In genomic region chr8:6340158-6340855, GRCm38 (mm10) we compare ENCODE assay signal across 19 mouse cellular contexts.
A peak's percentile ranks its signal among the peaks of the same experiment; 100 is the strongest.
DNase-seq lines count a peak whose midpoint lies in the region; ATAC-seq and TF ChIP-seq lines count a peak whose summit lies in the region.
"Had no signal": no experiment of that assay in that cellular context is flagged by ENCODE, and none has a peak within 500 bp of the region (broad histone marks: within the 10 kb centered on the region; RNA-seq: fewer than 3 reads in every experiment).

No protein-coding gene starts in this region.

- no peak overlapping the region for H3K4me3 ChIP-seq in hindbrain, embryonic 14.5 days (replicated peaks; ENCODE audit: low read length)
- H3K4me3 ChIP-seq in hindbrain, embryonic 10.5 days, result no peak overlapping the region
- no peak overlapping the region for H3K4me3 ChIP-seq in midbrain, postnatal 0 days (ENCODE audit: low read depth, low read length)
- H3K4me3 ChIP-seq in midbrain, embryonic 16.5 days (ENCODE audit: low read depth, low read length), result no peak overlapping the region
- H3K4me3 ChIP-seq: embryonic facial prominence, embryonic 15.5 days; liver, embryonic 15.5 days; stomach, embryonic 15.5 days had no signal

- no peak for TF ChIP-seq CTCF in midbrain, postnatal 0 days (IDR thresholded peaks at IDR 0.05)

- H3K4me2 ChIP-seq in hindbrain, embryonic 14.5 days (replicated peaks), result no peak overlapping the region
- no peak overlapping the region for H3K4me2 ChIP-seq in midbrain, postnatal 0 days (ENCODE audit: low read depth, low read length, poor library complexity, severe bottlenecking)
- H3K4me2 ChIP-seq in midbrain, embryonic 16.5 days (ENCODE audit: low read length), result no peak overlapping the region
- H3K4me2 ChIP-seq: embryonic facial prominence, embryonic 15.5 days; heart, embryonic 11.5 days; liver, embryonic 15.5 days; stomach, embryonic 15.5 days had no signal

- no peak overlapping the region for H3K9ac ChIP-seq in hindbrain, embryonic 14.5 days
- H3K9ac ChIP-seq in midbrain, postnatal 0 days (replicated peaks; ENCODE audit: low read length, poor library complexity, severe bottlenecking), result no peak overlapping the region
- H3K9ac ChIP-seq in midbrain, embryonic 16.5 days (ENCODE audit: low read depth, low read length), result no peak overlapping the region
- H3K9ac ChIP-seq: embryonic facial prominence, embryonic 15.5 days; liver, embryonic 15.5 days; stomach, embryonic 15.5 days had no signal

- no peaks in the 10 kb centered on the region for H3K9me3 ChIP-seq in hindbrain, embryonic 14.5 days (ENCODE audit: control insufficient read depth, low read length)
- H3K9me3 ChIP-seq in hindbrain, embryonic 10.5 days, result no peaks in the 10 kb centered on the region
- H3K9me3 ChIP-seq in midbrain, postnatal 0 days (ENCODE audit: low read length), result no peaks in the 10 kb centered on the region
- no peaks in the 10 kb centered on the region for H3K9me3 ChIP-seq in midbrain, embryonic 16.5 days (replicated peaks; ENCODE audit: control insufficient read depth, low read length, poor library complexity, severe bottlenecking)
- H3K9me3 ChIP-seq: embryonic facial prominence, embryonic 15.5 days; liver, embryonic 15.5 days; stomach, embryonic 15.5 days had no signal

- no peaks in the 10 kb centered on the region for H3K36me3 ChIP-seq in hindbrain, embryonic 14.5 days (replicated peaks; ENCODE audit: control insufficient read depth, insufficient read depth)
- no peaks in the 10 kb centered on the region for H3K36me3 ChIP-seq in hindbrain, embryonic 10.5 days
- no peaks in the 10 kb centered on the region for H3K36me3 ChIP-seq in midbrain, postnatal 0 days (ENCODE audit: insufficient read depth, low read length)
- H3K36me3 ChIP-seq in midbrain, embryonic 16.5 days (ENCODE audit: control insufficient read depth, insufficient read depth, low read length), result no peaks in the 10 kb centered on the region
- H3K36me3 ChIP-seq: embryonic facial prominence, embryonic 15.5 days; liver, embryonic 15.5 days; stomach, embryonic 15.5 days had no signal

- H3K27ac ChIP-seq in hindbrain, embryonic 14.5 days, result no peak overlapping the region
- H3K27ac ChIP-seq in hindbrain, embryonic 10.5 days, result no peak overlapping the region
- H3K27ac ChIP-seq in midbrain, postnatal 0 days (ENCODE audit: low read depth, low read length), result no peak overlapping the region
- no peak overlapping the region for H3K27ac ChIP-seq in midbrain, embryonic 16.5 days (ENCODE audit: low read length)
- H3K27ac ChIP-seq: embryonic facial prominence, embryonic 15.5 days; liver, embryonic 15.5 days; stomach, embryonic 15.5 days had no signal

- DNase-seq in hindbrain, embryonic 14.5 days (ENCODE audit: low spot score), result peak; percentile 48
- no peak for DNase-seq in hindbrain, embryonic 10.5 days (ENCODE audit: low spot score)
- DNase-seq in midbrain, postnatal 0 days (ENCODE audit: low spot score), result peak; percentile 29
- DNase-seq in embryo, embryonic 10.5 days (ENCODE audit: low spot score), result peak; percentile 39
- DNase-seq in retina, postnatal 1 day, result peak; percentile 55
- no peak for DNase-seq in heart, postnatal 4 days
- DNase-seq: adrenal gland, postnatal 25 days; cerebellum, postnatal 14 days; kidney, postnatal 4 days; layer of hippocampus, postnatal 36 days; left cerebral cortex, postnatal 4 days; right cerebral cortex, adult 18-20 months; spleen, adult 18-20 months had no signal

- H3K4me1 ChIP-seq in hindbrain, embryonic 14.5 days (replicated peaks; ENCODE audit: control insufficient read depth, insufficient read depth, low read length), result no peaks in the 10 kb centered on the region
- H3K4me1 ChIP-seq in hindbrain, embryonic 10.5 days (replicated peaks), result no peaks in the 10 kb centered on the region
- H3K4me1 ChIP-seq in midbrain, postnatal 0 days (ENCODE audit: insufficient read depth, low read length), result no peaks in the 10 kb centered on the region
- H3K4me1 ChIP-seq in midbrain, embryonic 16.5 days (ENCODE audit: control insufficient read depth, insufficient read depth, low read length), result no peaks in the 10 kb centered on the region
- H3K4me1 ChIP-seq: embryonic facial prominence, embryonic 15.5 days; liver, embryonic 15.5 days; stomach, embryonic 15.5 days had no signal

- 37% methylated on average over 3 of the region's 3 CpGs for WGBS in hindbrain, embryonic 14.5 days
- WGBS in hindbrain, embryonic 10.5 days, result 73% methylated on average over 3 of the region's 3 CpGs
- 52% methylated on average over 3 of the region's 3 CpGs for WGBS in midbrain, postnatal 0 days
- 46% methylated on average over 3 of the region's 3 CpGs for WGBS in midbrain, embryonic 16.5 days

- peak; percentile 60; the same call in 1 of the 2 replicates for ATAC-seq in hindbrain, embryonic 14.5 days (ENCODE audit: low FRiP score)
- no peak for ATAC-seq in midbrain, postnatal 0 days (ENCODE audit: low FRiP score)
- no peak for ATAC-seq in midbrain, embryonic 16.5 days
- ATAC-seq: intestine, postnatal 0 days had no signal

- no peaks in the 10 kb centered on the region for H3K27me3 ChIP-seq in hindbrain, embryonic 14.5 days (ENCODE audit: control insufficient read depth, insufficient read depth, low read length)
- H3K27me3 ChIP-seq in hindbrain, embryonic 10.5 days (ENCODE audit: insufficient read depth, poor library complexity, severe bottlenecking), result no peaks in the 10 kb centered on the region
- no peaks in the 10 kb centered on the region for H3K27me3 ChIP-seq in midbrain, postnatal 0 days (ENCODE audit: insufficient read depth, low read length)
- H3K27me3 ChIP-seq in midbrain, embryonic 16.5 days (ENCODE audit: control insufficient read depth, insufficient read depth, low read depth, low read length), result no peaks in the 10 kb centered on the region
- H3K27me3 ChIP-seq: embryonic facial prominence, embryonic 15.5 days; liver, embryonic 15.5 days; stomach, embryonic 15.5 days had no signal

Comparison
In these comparisons a context has a peak if more than half of its experiments do, and no peak if none do; other contexts are left out.
1. DNase-seq: peak in hindbrain, embryonic 14.5 days (single experiment), midbrain, postnatal 0 days (single experiment), embryo, embryonic 10.5 days (single experiment) and retina, postnatal 1 day (single experiment); none in hindbrain, embryonic 10.5 days (single experiment) and heart, postnatal 4 days (single experiment).